Mouse (Mus musculus) right cerebral cortex, postnatal 25 days (tissue): ENCODE results near the gene Ces2b.
"Not testable (repeated sequence)": the region's sequence is repeated elsewhere in the genome, so short reads cannot be mapped to it uniquely, and the experiment has no call there.

Experiments used
- DNase-seq: peaks from one replicate; pipeline ENCODE4 v3.0.0; 2022

The Ces2b gene

DNA sequence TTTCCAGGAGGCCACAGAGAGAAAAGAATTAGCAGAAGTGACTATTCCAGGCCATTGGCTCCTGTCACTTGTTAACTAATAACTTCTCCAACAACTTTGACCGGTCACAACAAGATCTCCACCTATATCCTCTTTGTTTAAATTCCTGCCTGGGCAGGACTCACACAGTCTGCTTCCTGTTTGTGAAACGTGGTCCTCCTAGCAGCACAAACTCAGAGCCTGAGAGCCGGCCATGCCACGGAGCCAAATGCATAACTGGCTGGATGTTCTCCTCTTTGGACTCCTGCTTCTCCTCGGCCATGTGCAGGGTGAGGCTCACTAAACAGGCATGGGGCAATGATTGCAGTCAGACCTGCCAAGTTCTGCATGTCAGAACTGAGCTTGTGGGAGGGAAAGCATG is at the start of gene Ces2b:
Gene Ces2b (plus strand): TSS at position 133 of the 400 bp plus-strand sequence.
- no peak for DNase-seq

DNA sequence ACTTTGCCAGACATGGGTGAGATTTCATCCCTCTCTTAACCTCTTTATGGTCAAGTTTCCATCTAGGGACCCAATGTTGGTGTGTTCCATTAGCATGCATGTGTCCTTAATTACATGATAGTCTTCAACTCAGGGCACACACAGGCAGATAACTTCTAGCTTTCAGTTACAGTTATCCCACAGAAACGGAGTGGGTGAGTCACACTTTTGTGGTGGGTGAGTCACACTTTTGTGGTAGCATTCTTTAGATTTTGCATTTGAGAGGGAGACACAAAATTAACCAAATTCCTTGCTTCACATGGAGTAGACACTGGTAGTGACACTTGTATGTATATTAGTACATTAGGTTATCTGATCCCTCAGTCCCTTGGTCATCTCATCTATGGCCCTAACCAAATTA is 44.3 kb upstream of the Ces2b start:
- peak; percentile 13 for DNase-seq

DNA sequence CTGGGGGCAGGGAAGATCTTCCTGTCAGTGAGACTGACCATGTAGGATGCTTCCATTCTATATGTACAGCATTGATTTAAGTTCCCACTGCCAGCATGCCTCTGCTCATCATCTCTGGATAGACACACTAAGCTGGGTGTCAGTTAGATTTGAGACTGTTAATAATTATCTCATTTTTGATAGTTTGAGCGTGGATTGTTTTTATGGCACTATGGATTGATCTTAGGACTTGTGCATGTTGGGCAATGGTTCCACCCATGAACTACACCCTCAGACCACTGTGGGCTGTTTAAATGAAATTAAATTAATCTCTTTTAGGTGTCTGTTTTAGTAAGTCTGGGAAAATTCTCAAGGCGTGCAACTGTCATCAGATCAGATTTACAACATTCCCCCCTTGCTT is 42.4 kb upstream of the Ces2b start:
- no peak for DNase-seq

DNA sequence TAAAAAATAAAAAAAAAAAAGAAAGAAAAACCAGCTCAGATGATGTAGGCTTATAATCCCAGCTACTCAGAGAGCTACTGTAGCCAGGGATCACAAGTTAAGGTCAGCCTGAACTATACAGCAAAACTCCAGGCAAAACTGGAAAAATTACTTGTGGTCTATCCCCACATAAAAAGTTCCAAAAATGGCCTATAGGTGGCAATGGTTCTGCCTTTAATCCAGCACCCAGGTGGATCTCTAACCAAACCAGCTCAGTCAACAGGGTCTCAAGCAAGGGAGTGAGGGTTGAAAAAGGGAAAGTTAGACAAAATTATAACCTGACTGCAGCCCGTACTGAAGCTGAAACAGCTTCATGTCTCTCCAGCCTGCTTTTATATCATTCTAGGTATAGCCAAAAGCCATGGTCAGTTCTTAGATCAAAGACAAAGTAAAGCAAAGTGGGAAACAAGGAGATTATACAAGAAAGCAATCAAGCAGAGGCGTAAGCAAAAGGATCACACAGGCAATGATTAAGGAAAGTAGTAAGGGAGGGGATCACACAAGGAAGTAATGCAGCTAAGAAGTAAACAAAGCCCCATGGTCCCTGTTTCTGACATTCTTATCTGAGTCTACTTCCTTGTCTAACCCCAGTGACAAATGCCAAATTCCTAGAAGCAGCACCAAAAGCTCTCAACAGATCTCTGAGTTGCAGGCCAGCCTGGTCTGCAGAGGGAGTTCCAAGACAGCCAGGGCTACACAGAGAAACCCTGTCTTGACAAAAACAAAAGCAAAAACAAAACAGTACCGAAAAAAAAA is 41.3 kb upstream of the Ces2b start:
- DNase-seq = no peak

DNA sequence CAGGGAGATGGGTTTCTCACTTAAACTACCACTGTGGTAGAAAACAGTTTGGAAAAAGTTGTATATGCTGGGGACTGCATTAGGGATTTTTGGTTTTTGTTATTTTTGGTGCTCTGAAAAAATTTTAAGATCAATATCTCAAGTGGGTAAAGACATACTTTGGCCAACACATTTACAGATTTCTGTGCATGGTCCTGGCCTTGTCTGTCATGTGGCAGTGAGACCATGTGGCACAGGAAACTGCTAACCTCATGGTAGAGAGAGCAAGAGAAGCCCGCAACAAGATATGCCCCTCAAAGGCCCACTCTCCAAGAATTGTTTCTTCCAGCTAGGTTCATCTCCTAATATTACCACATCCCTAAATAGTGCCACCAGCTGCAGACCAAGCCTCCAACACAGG is 32.0 kb upstream of the Ces2b start:
- DNase-seq = no peak

DNA sequence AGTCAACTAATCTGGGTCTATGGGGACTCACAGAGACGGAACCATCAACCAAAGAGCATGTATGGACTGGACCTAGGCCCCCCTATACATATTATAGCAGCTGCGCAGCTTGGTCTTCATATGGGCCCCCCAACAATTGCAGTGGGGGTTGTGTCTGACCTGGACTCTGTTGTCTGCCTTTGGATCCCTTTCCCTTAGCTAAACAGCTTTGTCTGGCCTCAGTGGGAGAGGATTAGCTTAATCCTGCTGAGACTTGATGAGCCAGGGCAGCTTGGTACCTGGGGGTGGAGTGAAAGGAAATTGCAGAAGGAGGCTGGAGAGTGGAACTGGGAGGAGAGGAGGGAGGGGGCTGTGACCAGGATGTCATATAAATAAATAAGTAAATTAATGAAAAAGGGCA is 25.2 kb upstream of the Ces2b start:
- no peak for DNase-seq

DNA sequence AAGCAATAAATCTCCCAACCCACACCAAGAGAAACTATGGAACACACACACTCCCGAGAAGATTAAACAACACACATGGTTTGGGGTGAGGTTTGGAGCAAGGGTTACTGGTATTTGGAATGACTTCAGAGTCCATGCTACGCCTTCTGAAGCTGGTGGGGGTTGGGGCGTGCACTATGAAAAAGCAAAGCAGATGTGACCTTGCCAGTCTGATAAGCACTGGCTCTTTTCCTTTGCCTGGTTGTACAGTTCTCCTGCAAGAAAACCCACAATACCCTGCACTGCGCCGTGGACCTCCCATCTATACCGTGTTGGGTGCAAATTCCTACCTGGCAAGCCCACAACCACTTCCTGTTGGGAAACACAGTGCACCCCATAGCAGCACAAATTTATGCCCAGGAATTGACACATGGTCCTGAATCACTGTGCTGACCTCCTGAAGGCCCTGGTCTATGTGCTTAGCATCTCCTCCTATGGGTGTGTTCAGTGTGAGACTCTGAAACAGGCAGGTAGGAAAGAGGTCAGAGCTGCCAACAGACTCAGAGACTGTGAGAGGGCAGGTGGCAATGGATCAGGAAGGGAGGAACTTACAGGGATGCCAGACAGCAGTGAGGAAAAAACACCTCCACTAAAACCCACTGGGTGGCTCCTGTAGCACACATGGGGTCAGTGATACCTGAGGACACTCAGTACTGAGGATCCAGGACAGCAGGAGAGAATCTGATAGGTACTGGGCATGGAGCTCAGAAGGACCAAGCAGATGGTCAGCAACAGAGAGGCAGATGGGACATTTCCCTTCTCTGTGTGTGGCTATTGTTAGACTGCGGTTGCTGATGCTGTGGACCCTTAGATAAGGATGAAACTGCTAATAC is 22.6 kb upstream of the Ces2b start:
- DNase-seq = no peak

DNA sequence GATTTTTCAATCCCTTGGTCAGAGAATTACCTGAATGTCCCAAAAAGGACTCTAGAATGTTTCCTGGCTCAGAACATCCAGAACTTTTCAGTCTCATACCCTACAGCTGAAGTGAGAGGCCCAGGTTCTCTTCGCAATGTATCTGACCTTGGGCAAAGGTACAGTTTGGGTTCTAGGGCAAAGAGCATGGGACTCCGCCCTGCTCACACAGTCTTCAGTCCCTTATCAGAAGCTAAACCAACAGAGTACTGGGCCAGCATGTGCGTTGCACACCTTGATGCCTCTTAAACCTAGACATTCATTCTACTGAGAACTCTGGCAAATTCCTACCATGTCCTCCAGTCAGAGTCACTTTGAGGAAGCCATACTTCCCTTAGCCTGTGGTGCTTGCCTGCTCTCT is 21.9 kb upstream of the Ces2b start:
- DNase-seq = no peak

DNA sequence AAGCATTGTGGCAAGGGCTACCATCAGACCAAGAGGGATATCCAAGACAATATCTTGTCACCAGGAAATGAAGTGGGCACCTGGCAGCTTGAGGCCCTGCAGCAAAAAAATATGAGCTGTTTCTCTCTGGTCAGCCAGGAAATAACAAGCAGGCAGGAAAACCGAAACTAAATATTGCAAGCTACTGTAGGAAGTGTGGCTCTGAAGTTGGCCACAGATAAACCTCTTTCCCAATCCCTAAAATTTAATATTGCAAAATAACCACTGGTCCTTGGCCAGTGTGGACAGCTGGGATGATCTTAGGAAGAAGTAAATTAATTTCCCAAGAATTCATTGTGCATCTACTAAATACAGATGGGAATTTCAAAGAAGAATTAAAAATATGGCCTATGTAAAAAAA is 4.5 kb upstream of the Ces2b start:
- no peak for DNase-seq

DNA sequence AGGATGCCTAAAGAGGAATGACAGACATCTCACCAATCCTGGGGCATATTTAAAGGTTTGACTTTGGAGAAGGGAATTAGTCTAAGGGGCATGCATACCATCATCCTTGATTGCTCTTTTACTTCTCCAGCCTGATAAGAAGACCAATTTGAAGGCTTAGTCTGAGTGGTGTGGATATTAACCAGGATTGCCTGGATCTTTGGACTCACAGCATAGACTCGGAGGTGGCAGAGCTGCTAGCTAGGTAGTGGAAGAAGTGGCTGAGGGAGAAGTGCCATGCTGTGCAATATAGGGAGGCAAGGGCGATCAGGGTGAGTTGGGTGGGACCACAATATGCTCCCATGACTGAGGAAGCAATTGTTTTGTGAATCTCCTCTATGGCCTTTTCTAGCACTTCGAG is 3.2 kb upstream of the Ces2b start:
- no peak for DNase-seq

DNA sequence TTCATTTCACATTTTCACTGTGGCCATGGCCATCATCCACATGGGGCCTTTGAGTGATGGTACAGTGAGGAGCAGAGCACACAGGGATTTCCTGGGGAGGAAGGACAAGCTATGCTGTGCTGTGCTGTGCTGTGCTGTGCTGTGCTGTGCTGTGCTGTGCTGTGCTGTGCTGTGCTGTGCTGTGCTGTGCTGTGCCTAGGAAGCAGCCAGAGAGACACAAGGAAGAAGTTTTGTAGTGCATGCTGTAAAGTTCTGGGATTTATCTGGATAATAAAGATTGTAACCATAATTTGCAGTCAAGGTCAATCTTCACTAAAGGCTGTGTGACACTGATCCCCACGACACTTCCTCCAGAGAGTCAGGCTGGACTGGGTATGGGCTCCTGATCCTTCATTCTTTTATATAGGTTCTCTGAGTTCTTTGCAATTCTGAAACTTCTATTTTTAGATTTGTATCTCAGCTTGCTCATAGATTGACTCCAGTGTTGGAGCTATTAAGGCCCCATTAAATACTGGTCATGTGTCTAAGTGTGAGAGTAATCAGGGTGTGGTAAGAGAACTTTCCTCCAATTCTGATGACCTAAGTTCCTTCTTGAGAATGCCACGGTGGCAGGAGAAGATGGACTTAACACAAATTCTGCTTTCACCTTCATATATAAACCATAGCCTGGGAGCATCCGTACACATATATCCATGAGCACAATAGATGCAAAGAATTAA is 10.1 kb downstream of the Ces2b start:
- DNase-seq = no peak

DNA sequence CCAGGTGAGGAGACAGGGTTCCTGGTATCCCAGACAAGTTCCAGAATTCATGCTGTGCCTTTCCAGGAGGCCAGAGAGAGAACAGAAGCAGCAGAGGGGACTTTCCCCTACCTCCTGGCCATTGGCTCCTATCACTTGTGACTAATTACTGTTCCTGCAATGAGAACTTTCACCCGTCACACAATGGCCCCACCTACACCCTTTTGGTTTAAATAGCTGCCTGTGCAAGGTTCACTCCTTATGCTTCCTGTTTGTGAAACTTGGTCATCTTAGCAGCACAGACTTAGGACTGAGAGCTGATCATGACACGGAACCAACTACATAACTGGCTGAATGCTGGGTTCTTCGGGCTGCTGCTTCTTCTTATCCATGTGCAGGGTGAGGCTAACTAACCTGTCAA is 15.5 kb downstream of the Ces2b start, which contains the start of gene Ces2c:
Gene Ces2c (plus strand): TSS at position 238 of the 400 bp plus-strand sequence.
- DNase-seq = no peak

DNA sequence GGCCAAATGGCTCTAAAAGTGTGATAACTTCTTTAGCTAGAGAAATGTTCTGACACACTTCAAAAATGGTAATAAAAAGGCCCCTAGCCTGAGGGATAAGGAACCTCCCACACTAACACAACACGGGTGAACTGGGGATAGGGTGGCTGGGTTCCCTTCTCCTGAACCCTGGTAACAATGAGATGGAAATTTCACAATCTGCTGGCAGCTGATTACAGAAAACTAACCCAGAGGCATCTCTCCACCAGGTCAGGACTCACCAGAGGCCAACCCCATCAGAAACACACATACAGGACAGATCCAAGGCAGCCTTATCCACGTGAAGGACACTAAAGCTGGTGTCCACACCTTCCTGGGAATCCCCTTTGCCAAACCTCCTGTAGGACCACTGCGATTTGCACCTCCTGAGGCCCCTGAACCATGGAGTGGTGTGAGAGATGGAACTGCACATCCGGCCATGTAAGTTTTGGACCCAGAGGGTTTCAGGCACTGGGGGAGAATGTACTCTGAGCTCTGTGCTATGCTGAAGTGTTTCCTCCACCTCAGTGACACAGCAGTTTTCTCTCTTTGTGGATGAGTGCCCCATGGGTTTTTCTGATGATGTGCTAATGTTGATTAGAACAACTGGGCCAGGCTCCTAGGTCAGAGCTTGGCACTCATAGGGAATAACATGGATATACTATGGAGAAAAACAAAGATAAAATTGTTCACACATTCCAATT is 16.5 kb downstream of the Ces2b start:
- no peak for DNase-seq

DNA sequence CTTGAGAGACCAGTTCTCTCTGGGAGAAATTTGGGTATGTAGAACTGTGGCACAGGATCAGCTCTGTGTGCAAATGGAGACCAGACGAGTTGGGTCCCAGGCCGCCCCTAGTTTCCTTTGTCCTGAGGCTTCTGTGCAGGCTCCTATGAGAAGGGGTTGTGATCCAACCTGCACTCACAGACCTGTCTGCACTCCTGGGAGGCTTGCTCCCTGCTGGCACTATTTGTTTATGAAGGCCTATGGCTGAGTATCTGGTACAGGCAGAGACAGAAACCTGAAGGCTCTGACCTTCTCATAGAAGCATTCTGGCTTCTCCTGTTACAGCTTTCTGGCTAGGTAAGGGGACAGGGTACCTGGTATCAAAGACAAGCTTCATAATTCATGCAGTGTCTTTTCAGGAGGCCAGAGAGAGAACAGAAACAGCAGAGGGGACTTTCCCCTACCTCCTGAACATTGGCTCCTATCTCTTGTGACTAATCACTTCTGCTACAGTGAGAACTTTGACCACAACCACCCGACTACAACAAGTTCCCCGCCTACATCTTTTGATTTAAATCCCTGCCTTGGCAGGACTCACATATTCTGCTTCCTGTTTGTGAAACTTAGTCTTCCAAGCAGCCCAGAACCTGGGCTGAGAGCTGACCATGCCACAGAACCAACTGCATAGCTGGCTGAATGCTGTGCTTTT is 35.6 kb downstream of the Ces2b start:
- not testable (repeated sequence) for DNase-seq

DNA sequence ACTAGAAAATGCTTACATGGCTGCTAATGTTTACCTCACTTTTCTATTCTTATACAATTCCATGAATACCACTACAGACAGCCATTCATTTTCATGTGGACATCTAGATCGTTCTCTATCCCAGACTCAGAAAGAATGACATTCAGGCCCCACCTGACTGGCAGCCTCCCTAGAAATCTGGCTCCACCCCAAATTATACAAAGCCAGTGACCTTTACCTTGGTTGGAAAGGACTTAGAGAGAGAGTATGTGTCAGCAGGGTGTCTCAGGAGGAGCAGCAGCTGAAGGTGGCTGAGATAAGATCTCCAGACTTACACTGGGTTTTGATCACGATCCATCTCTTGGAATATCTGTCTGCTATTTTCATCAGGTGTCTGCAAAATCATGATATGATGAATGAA is 37.5 kb downstream of the Ces2b start:
- not testable (repeated sequence) for DNase-seq

DNA sequence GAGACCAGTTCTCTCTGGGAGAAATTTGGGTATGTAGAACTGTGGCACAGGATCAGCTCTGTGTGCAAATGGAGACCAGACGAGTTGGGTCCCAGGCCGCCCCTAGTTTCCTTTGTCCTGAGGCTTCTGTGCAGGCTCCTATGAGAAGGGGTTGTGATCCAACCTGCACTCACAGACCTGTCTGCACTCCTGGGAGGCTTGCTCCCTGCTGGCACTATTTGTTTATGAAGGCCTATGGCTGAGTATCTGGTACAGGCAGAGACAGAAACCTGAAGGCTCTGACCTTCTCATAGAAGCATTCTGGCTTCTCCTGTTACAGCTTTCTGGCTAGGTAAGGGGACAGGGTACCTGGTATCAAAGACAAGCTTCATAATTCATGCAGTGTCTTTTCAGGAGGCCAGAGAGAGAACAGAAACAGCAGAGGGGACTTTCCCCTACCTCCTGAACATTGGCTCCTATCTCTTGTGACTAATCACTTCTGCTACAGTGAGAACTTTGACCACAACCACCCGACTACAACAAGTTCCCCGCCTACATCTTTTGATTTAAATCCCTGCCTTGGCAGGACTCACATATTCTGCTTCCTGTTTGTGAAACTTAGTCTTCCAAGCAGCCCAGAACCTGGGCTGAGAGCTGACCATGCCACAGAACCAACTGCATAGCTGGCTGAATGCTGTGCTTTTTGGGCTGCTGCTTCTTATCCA is 55.0 kb downstream of the Ces2b start:
- DNase-seq = not testable (repeated sequence)
